Mouse (Mus musculus) mammary gland, adult 2 months (tissue): ENCODE data around the gene P3h1. TPM values are rescaled to one million over a fixed set of nuclear protein-coding genes. Genes with fewer than 3 reads are reported as not detected.

Experiments used
- polyA plus RNA-seq: library from polyadenylated mRNA; depleted of rRNA; stranded (reverse); fragments of >200 nt; gene quantifications from 2 replicates; pipeline ENCODE4 v1.2.3, GENCODE M21; 2012; ENCODE audit warnings: low replicate concordance; rRNA removed

The P3h1 gene
- 26.3 and 29.0 TPM in 2 replicates for polyA plus RNA-seq

GRCm38 (mm10) chr4:119232410-119233255, at the start of gene P3h1, which contains the start of gene AU022252:
P3h1 (plus strand) TSS chr4:119232915.
AU022252 (minus strand) TSS chr4:119232712.

DNA sequence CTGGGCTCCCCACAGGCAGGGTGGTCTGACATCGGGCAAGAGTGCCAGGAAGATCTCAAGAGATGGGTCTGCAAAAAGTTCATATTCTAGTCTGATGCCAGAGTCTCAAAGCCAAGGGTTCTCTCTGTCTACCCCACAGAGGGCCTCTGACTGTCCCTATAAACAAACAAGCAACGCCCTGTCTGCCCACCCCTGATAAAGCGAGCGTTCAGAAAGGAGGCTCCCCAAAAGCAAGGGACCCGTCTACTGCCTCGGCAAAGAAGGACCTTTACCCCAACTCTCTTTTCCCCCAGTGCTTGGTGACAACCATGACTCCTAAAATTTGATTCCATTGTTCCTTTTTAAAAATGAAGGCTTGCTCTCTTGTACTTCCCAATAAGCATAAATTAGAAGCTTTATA, 42.9 kb upstream of the P3h1 start, which contains the start of gene Ermap:
Gene Ermap, minus strand, starts transcription at position 148 of the 400 bp plus-strand sequence.

GRCm38 (mm10) chr4:119194909-119195581, 37.7 kb upstream of the P3h1 start, which contains the start of gene Svbp:
Svbp (plus strand) TSS chr4:119195306.

GRCm38 (mm10) chr4:119218169-119218568, 14.5 kb upstream of the P3h1 start, which contains the start of gene Tmem269:
Tmem269 (minus strand) TSS chr4:119218217.

GRCm38 (mm10) chr4:119255351-119255750, 22.6 kb downstream of the P3h1 start, which contains the start of gene Cldn19:
Cldn19 (plus strand) TSS chr4:119255414.

DNA sequence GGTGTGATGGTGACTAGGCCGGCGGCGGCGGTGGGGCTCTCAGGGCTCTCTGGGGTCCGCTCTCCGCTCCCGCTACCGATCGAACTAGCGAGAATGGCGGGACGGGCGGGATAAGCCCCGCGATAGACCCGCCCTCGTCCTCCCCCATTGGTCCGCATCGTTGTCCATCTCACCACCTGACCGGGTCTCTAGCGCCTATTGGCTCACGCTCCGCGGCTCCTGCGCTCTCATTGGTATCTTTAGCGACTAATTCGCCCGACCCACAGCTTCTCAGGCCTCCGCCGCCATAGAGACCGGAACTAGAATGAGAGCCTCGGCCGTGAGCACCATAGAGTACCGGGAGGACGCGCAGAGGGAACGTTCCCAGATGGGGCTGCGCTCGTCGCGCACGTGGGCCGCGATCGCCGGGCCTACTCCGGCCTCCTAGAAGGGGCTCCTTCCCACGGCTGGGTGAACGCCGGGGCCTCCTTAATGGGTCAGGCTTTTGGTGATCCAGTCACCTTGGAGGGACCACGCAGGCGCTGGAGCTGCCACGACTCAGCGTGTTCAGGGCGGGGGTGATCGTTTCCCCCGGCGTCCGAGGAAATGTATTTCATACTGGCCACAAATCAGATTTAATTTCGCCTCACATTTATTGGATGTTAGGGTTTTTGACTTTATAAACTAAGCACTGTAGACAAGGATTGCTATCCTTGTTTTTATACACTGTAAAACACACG, 61.9 kb downstream of the P3h1 start, which contains the start of gene Ybx1:
Gene Ybx1, minus strand, starts transcription at position 190 of the 719 bp plus-strand sequence.

Other genes starting within 250 kb of the P3h1 start
- 41.3 and 50.4 TPM in 2 replicates for gene Slc2a1, start 124.2 kb upstream of the P3h1 start, polyA plus RNA-seq
- 14.3 and 15.1 TPM in 2 replicates for gene Zfp691, start 58.7 kb upstream of the P3h1 start, polyA plus RNA-seq
- gene Ermap, start 42.9 kb upstream of the P3h1 start, polyA plus RNA-seq = 0.26 and 0.33 TPM in 2 replicates
- gene Svbp, start 37.6 kb upstream of the P3h1 start, polyA plus RNA-seq = 25.0 and 35.5 TPM in 2 replicates
- 0.10 and 0.95 TPM in 2 replicates for gene Tmem269, start 14.7 kb upstream of the P3h1 start, polyA plus RNA-seq
- gene AU022252, start 203 bp upstream of the P3h1 start, polyA plus RNA-seq = 4.2 and 6.1 TPM in 2 replicates
- 7.5 and 11.0 TPM in 2 replicates for gene Cldn19, start 22.5 kb downstream of the P3h1 start, polyA plus RNA-seq
- gene Ybx1, start 61.7 kb downstream of the P3h1 start, polyA plus RNA-seq = 122 and 131 TPM in 2 replicates
- 4.8 and 8.4 TPM in 2 replicates for gene Ppih, start 87.6 kb downstream of the P3h1 start, polyA plus RNA-seq
- 0.24 and 0.54 TPM in 2 replicates for gene Ccdc30, start 182.6 kb downstream of the P3h1 start, polyA plus RNA-seq
- 16.0 and 24.6 TPM in 2 replicates for gene Ppcs, start 189.5 kb downstream of the P3h1 start, polyA plus RNA-seq
- gene Zmynd12, start 189.9 kb downstream of the P3h1 start, polyA plus RNA-seq = 0.27 and 0.99 TPM in 2 replicates